Mouse (Mus musculus): ENCODE measurements at regions not wholly inside any gene's neighbourhood (a gene's known extent, or its start where the extent isn't known, plus 50 kb on each side); places are given as distances from the start of the nearest gene placed in this dataset.

- Histone ChIP-seq H3K27ac (ENCODE audit: low read depth, low read length) (no peak overlapping the region), H3K36me3 (ENCODE audit: control insufficient read depth, insufficient read depth, low read length) (no peaks in the 10 kb centered on the region), H3K4me1 (ENCODE audit: control insufficient read depth, insufficient read depth, low read length) (no peaks in the 10 kb centered on the region), H3K9ac (ENCODE audit: low read length) (no peak overlapping the region), H3K4me2 (no peak overlapping the region), H3K9me3 (ENCODE audit: control insufficient read depth, low read length) (no peaks in the 10 kb centered on the region), H3K27me3 (ENCODE audit: control insufficient read depth, insufficient read depth, low read length) (no peaks in the 10 kb centered on the region), H3K4me3 (ENCODE audit: low read depth, low read length) (no peak overlapping the region)
- ATAC-seq (ENCODE audit: low FRiP score) (no peak), DNase-seq (ENCODE audit: low spot score, missing footprints) (no peak)
- WGBS, result 70% methylated on average over 6 of the region's 6 CpGs
These were observed 681.3 kb downstream of the Gsdmc2 start for GRCm38 (mm10) chr15:63163550-63164279.

GRCm38 (mm10) chr15:63162881-63163549 is 682.0 kb downstream of the Gsdmc2 start:
- Histone ChIP-seq H3K4me3 (ENCODE audit: low read depth, low read length) (no peak overlapping the region), H3K27me3 (ENCODE audit: control insufficient read depth, insufficient read depth, low read length) (no peaks in the 10 kb centered on the region), H3K9me3 (ENCODE audit: control insufficient read depth, low read length) (no peaks in the 10 kb centered on the region), H3K4me1 (ENCODE audit: control insufficient read depth, insufficient read depth, low read length) (no peaks in the 10 kb centered on the region), H3K36me3 (ENCODE audit: control insufficient read depth, insufficient read depth, low read length) (no peaks in the 10 kb centered on the region), H3K4me2 (no peak overlapping the region), H3K27ac (ENCODE audit: low read depth, low read length) (no peak overlapping the region), H3K9ac (ENCODE audit: low read length) (no peak overlapping the region)
- ATAC-seq (ENCODE audit: low FRiP score) (no peak; the same call in 1 of the 2 replicates), DNase-seq (ENCODE audit: low spot score, missing footprints) (no peak)
- 68% methylated on average over 4 of the region's 4 CpGs for WGBS

GRCm38 (mm10) chr15:63123123-63123688 is 721.8 kb downstream of the Gsdmc2 start:
- no peak for ATAC-seq (ENCODE audit: low FRiP score)
- Histone ChIP-seq H3K9me3 (ENCODE audit: control insufficient read depth, low read length) (no peaks in the 10 kb centered on the region), H3K4me1 (ENCODE audit: control insufficient read depth, insufficient read depth, low read length) (no peaks in the 10 kb centered on the region), H3K4me2 (no peak overlapping the region), H3K27ac (ENCODE audit: low read depth, low read length) (no peak overlapping the region), H3K4me3 (ENCODE audit: low read depth, low read length) (no peak overlapping the region), H3K36me3 (ENCODE audit: control insufficient read depth, insufficient read depth, low read length) (no peaks in the 10 kb centered on the region), H3K27me3 (ENCODE audit: control insufficient read depth, insufficient read depth, low read length) (no peaks in the 10 kb centered on the region), H3K9ac (ENCODE audit: low read length) (no peak overlapping the region)
- 84% methylated on average over 3 of the region's 3 CpGs for WGBS
- DNase-seq (ENCODE audit: low spot score, missing footprints), result no peak

GRCm38 (mm10) chr15:63112918-63113317 is 732.1 kb downstream of the Gsdmc2 start:
- Histone ChIP-seq H3K9me3 (ENCODE audit: control insufficient read depth, low read length) (no peaks in the 10 kb centered on the region), H3K9ac (ENCODE audit: low read length) (no peak overlapping the region), H3K4me2 (no peak overlapping the region), H3K36me3 (ENCODE audit: control insufficient read depth, insufficient read depth, low read length) (no peaks in the 10 kb centered on the region), H3K4me3 (ENCODE audit: low read depth, low read length) (no peak overlapping the region), H3K4me1 (ENCODE audit: control insufficient read depth, insufficient read depth, low read length) (no peaks in the 10 kb centered on the region), H3K27me3 (ENCODE audit: control insufficient read depth, insufficient read depth, low read length) (no peaks in the 10 kb centered on the region), H3K27ac (ENCODE audit: low read depth, low read length) (no peak overlapping the region)
- ATAC-seq (ENCODE audit: low FRiP score), result no peak
- WGBS, result 72% methylated on average over 2 of the region's 2 CpGs
- no peak for DNase-seq (ENCODE audit: low spot score, missing footprints)

GRCm38 (mm10) chr15:63100093-63100492 is 744.9 kb downstream of the Gsdmc2 start:
- WGBS, result 91% methylated on average over 3 of the region's 3 CpGs
- no peak for ATAC-seq (ENCODE audit: low FRiP score)
- DNase-seq (ENCODE audit: low spot score, missing footprints), result no peak
- H3K36me3 ChIP-seq (ENCODE audit: control insufficient read depth, insufficient read depth, low read length), result no peaks in the 10 kb centered on the region
- no peaks in the 10 kb centered on the region for H3K4me1 ChIP-seq (ENCODE audit: control insufficient read depth, insufficient read depth, low read length)
- no peak overlapping the region for H3K27ac ChIP-seq (ENCODE audit: low read depth, low read length)
- H3K27me3 ChIP-seq (ENCODE audit: control insufficient read depth, insufficient read depth, low read length), result no peaks in the 10 kb centered on the region
- H3K9ac ChIP-seq (ENCODE audit: low read length), result no peak overlapping the region
- no peak overlapping the region for H3K4me3 ChIP-seq (ENCODE audit: low read depth, low read length)
- no peaks in the 10 kb centered on the region for H3K9me3 ChIP-seq (ENCODE audit: control insufficient read depth, low read length)
- no peak overlapping the region for H3K4me2 ChIP-seq

- no peaks in the 10 kb centered on the region for H3K4me1 ChIP-seq (ENCODE audit: control insufficient read depth, insufficient read depth, low read length)
- H3K36me3 ChIP-seq (ENCODE audit: control insufficient read depth, insufficient read depth, low read length), result no peaks in the 10 kb centered on the region
- ATAC-seq (ENCODE audit: low FRiP score), result no peak
- H3K27ac ChIP-seq (ENCODE audit: low read depth, low read length), result no peak overlapping the region
- H3K27me3 ChIP-seq (ENCODE audit: control insufficient read depth, insufficient read depth, low read length), result no peaks in the 10 kb centered on the region
- DNase-seq (ENCODE audit: low spot score, missing footprints), result no peak
- H3K4me3 ChIP-seq (ENCODE audit: low read depth, low read length), result no peak overlapping the region
- H3K9me3 ChIP-seq (ENCODE audit: control insufficient read depth, low read length), result no peaks in the 10 kb centered on the region
- no peak overlapping the region for H3K9ac ChIP-seq (ENCODE audit: low read length)
- no peak overlapping the region for H3K4me2 ChIP-seq
These were observed 763.0 kb downstream of the Gsdmc2 start for GRCm38 (mm10) chr15:63081972-63082371.

- ATAC-seq (ENCODE audit: low FRiP score), result peak; percentile 58
- Histone ChIP-seq H3K4me3 (ENCODE audit: low read depth, low read length) (no peak overlapping the region), H3K27ac (ENCODE audit: low read depth, low read length) (no peak overlapping the region), H3K4me1 (ENCODE audit: control insufficient read depth, insufficient read depth, low read length) (no peaks in the 10 kb centered on the region), H3K9me3 (ENCODE audit: control insufficient read depth, low read length) (no peaks in the 10 kb centered on the region), H3K27me3 (ENCODE audit: control insufficient read depth, insufficient read depth, low read length) (no peaks in the 10 kb centered on the region), H3K36me3 (ENCODE audit: control insufficient read depth, insufficient read depth, low read length) (no peaks in the 10 kb centered on the region), H3K9ac (ENCODE audit: low read length) (no peak overlapping the region), H3K4me2 (no peak overlapping the region)
- no peak for DNase-seq (ENCODE audit: low spot score, missing footprints)
- 71% methylated on average over 4 of the region's 4 CpGs for WGBS
These were observed 765.2 kb downstream of the Gsdmc2 start for GRCm38 (mm10) chr15:63079825-63080224.

- 72% methylated on average over 4 of the region's 4 CpGs for WGBS
- Histone ChIP-seq H3K4me1 (ENCODE audit: control insufficient read depth, insufficient read depth, low read length) (no peaks in the 10 kb centered on the region), H3K4me2 (no peak overlapping the region), H3K36me3 (ENCODE audit: control insufficient read depth, insufficient read depth, low read length) (no peaks in the 10 kb centered on the region), H3K9ac (ENCODE audit: low read length) (no peak overlapping the region), H3K9me3 (ENCODE audit: control insufficient read depth, low read length) (no peaks in the 10 kb centered on the region), H3K4me3 (ENCODE audit: low read depth, low read length) (no peak overlapping the region), H3K27ac (ENCODE audit: low read depth, low read length) (no peak overlapping the region), H3K27me3 (ENCODE audit: control insufficient read depth, insufficient read depth, low read length) (no peaks in the 10 kb centered on the region)
- DNase-seq (ENCODE audit: low spot score, missing footprints) (no peak), ATAC-seq (ENCODE audit: low FRiP score) (no peak)
These were observed 773.1 kb downstream of the Gsdmc2 start for GRCm38 (mm10) chr15:63071921-63072320.

GRCm38 (mm10) chr15:63067126-63067525 is 777.9 kb downstream of the Gsdmc2 start:
- Histone ChIP-seq H3K27ac (ENCODE audit: low read depth, low read length) (no peak overlapping the region), H3K4me2 (no peak overlapping the region), H3K9me3 (ENCODE audit: control insufficient read depth, low read length) (no peaks in the 10 kb centered on the region), H3K27me3 (ENCODE audit: control insufficient read depth, insufficient read depth, low read length) (no peaks in the 10 kb centered on the region), H3K36me3 (ENCODE audit: control insufficient read depth, insufficient read depth, low read length) (no peaks in the 10 kb centered on the region), H3K4me3 (ENCODE audit: low read depth, low read length) (no peak overlapping the region), H3K4me1 (ENCODE audit: control insufficient read depth, insufficient read depth, low read length) (no peaks in the 10 kb centered on the region), H3K9ac (ENCODE audit: low read length) (no peak overlapping the region)
- no peak for DNase-seq (ENCODE audit: low spot score, missing footprints)
- no peak for ATAC-seq (ENCODE audit: low FRiP score)
- WGBS, result 93% methylated on average over 3 of the region's 3 CpGs
